Mouse (Mus musculus): ENCODE data around the gene Prm2.

DNA sequence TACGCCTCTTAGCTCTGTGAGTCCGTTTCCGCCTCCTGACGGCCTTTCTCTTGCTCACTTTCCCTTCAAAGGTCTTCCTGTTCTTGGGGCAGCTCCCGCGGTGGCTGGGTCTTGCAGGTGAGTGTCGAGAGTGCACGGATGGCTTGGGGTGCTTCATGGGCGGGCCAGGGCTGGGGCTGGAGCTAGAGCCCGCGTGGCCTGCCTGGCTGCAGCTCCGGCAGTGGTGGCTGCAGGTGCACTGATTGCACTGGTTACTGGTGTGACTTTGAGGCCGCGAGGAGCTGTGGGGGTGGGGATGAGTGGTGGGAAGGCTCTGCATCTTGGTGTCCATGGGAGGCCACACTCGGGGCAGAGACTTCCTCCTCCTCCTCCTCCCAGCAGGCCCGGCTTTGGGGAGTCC is 7.7 kb downstream of the Prm2 start, which contains the start of gene Tnp2:
- no peak for TF ChIP-seq POLR2A (IDR thresholded peaks at IDR 0.05; ENCODE audit: insufficient read depth, low read depth, low read length)
- no peak for TF ChIP-seq CTCF (IDR thresholded peaks at IDR 0.05; ENCODE audit: insufficient read depth, low read depth, low read length)
